Mouse (Mus musculus) spleen, adult 2 months (tissue): ENCODE data around the gene Gm43302.
"Not testable (repeated sequence)": the region's sequence is repeated elsewhere in the genome, so short reads cannot be mapped to it uniquely, and the experiment has no call there.

Experiments used
- CTCF ChIP-seq: fragments of 200-500 bp; IDR thresholded peaks from 2 replicates; pipeline ENCODE4 v1.5.1; 2011; ENCODE audit warnings: mild to moderate bottlenecking, inconsistent platforms; ENCODE audit not compliant: insufficient read depth, insufficient read length, insufficient replicate concordance; ENCODE audit errors: extremely low read depth
- POLR2A ChIP-seq: fragments of 200-500 bp; IDR thresholded peaks from 2 replicates; pipeline ENCODE4 v1.6.1; 2011; ENCODE audit warnings: low read depth, low read length, inconsistent platforms

GRCm38 (mm10) chr5:105208957-105209356 lies 84.5 kb downstream of the Gm43302 start:
- TF ChIP-seq CTCF, POLR2A: not testable (repeated sequence)
